Mouse (Mus musculus): ENCODE data around the gene Phyhd1. TPM values are rescaled to one million over a fixed set of nuclear protein-coding genes. Genes with fewer than 3 reads are reported as not detected.

Phyhd1 gene
- polyA plus RNA-seq, 2 experiments = 9.8 to 15.9 TPM

- no peak overlapping the region for H3K9ac ChIP-seq (replicated peaks)
- no peak overlapping the region for H3K4me3 ChIP-seq (ENCODE audit: insufficient read depth in 1 of 2, low read depth in 2 of 2, low read length in 2 of 2)
- WGBS (ENCODE audit: insufficient replicate concordance) = 80% methylated on average over 3 of the region's 3 CpGs
- DNase-seq (ENCODE audit: low read depth in 3 of 3, low spot score in 3 of 3) (no peak), ATAC-seq (ENCODE audit: insufficient read depth) (no peak)
- peaks cover 77% of the 10 kb centered on the region for H3K36me3 ChIP-seq (replicated peaks; ENCODE audit: control insufficient read depth, insufficient read depth, low read depth)
- no peak overlapping the region for H3K27ac ChIP-seq
- H3K9me3 ChIP-seq (ENCODE audit: control insufficient read depth, low read length) = no peaks in the 10 kb centered on the region
- no peak overlapping the region for H3K4me2 ChIP-seq (ENCODE audit: low read depth)
- TF ChIP-seq EP300 (IDR thresholded peaks at IDR 0.05; ENCODE audit: low read depth) (no peak), CTCF (IDR thresholded peaks at IDR 0.05; ENCODE audit: low read depth) (no peak)
- no peaks in the 10 kb centered on the region for H3K27me3 ChIP-seq (ENCODE audit: control insufficient read depth, insufficient read depth, low read length)
- no peaks in the 10 kb centered on the region for H3K4me1 ChIP-seq (replicated peaks; ENCODE audit: control insufficient read depth in 2 of 2, insufficient read depth in 2 of 2, low read length in 1 of 2)
Observed at GRCm38 (mm10) chr2:30328791-30329190, 62.8 kb downstream of the Phyhd1 start.

Other genes starting within 250 kb of the Phyhd1 start
- 5.6 and 5.8 TPM in 2 replicates for gene Wdr34, start 217.3 kb upstream of the Phyhd1 start, polyA plus RNA-seq (2012; rRNA removed)
- gene Wdr34, start 217.3 kb upstream of the Phyhd1 start, polyA plus RNA-seq (2014; fragmentation: Nextera tagmentation; extraction: Ambion mirVana) = 6.0 and 6.8 TPM in 2 replicates
- gene Set, start 208.8 kb upstream of the Phyhd1 start, polyA plus RNA-seq (2012; rRNA removed) = 56.1 and 159 TPM in 2 replicates
- 179 and 189 TPM in 2 replicates for gene Set, start 208.8 kb upstream of the Phyhd1 start, polyA plus RNA-seq (2014; fragmentation: Nextera tagmentation; extraction: Ambion mirVana)
- gene Pkn3, start 188.5 kb upstream of the Phyhd1 start, polyA plus RNA-seq (2012; rRNA removed) = 3.0 and 3.5 TPM in 2 replicates
- gene Pkn3, start 188.5 kb upstream of the Phyhd1 start, polyA plus RNA-seq (2014; fragmentation: Nextera tagmentation; extraction: Ambion mirVana) = 1.8 and 2.0 TPM in 2 replicates
- 23.4 and 25.5 TPM in 2 replicates for gene Zdhhc12, start 172.6 kb upstream of the Phyhd1 start, polyA plus RNA-seq (2012; rRNA removed)
- 17.4 and 21.5 TPM in 2 replicates for gene Zdhhc12, start 172.6 kb upstream of the Phyhd1 start, polyA plus RNA-seq (2014; fragmentation: Nextera tagmentation; extraction: Ambion mirVana)
- gene Zer1, start 141.6 kb upstream of the Phyhd1 start, polyA plus RNA-seq (2012; rRNA removed) = 8.1 and 8.5 TPM in 2 replicates
- 1.9 and 2.0 TPM in 2 replicates for gene Zer1, start 141.6 kb upstream of the Phyhd1 start, polyA plus RNA-seq (2014; fragmentation: Nextera tagmentation; extraction: Ambion mirVana)
- gene Tbc1d13, start 132.5 kb upstream of the Phyhd1 start, polyA plus RNA-seq (2012; rRNA removed) = 11.3 and 12.7 TPM in 2 replicates
- gene Tbc1d13, start 132.5 kb upstream of the Phyhd1 start, polyA plus RNA-seq (2014; fragmentation: Nextera tagmentation; extraction: Ambion mirVana) = 3.6 and 3.9 TPM in 2 replicates
- 11.9 and 15.1 TPM in 2 replicates for gene Endog, start 94.7 kb upstream of the Phyhd1 start, polyA plus RNA-seq (2012; rRNA removed)
- 19.1 and 20.3 TPM in 2 replicates for gene Endog, start 94.7 kb upstream of the Phyhd1 start, polyA plus RNA-seq (2014; fragmentation: Nextera tagmentation; extraction: Ambion mirVana)
- 18.6 and 20.3 TPM in 2 replicates for gene Spout1, start 87.7 kb upstream of the Phyhd1 start, polyA plus RNA-seq (2012; rRNA removed)
- gene Spout1, start 87.7 kb upstream of the Phyhd1 start, polyA plus RNA-seq (2014; fragmentation: Nextera tagmentation; extraction: Ambion mirVana) = 18.7 and 25.2 TPM in 2 replicates
- gene Kyat1, start 60.4 kb upstream of the Phyhd1 start, polyA plus RNA-seq (2012; rRNA removed) = 14.3 and 16.8 TPM in 2 replicates
- gene Kyat1, start 60.4 kb upstream of the Phyhd1 start, polyA plus RNA-seq (2014; fragmentation: Nextera tagmentation; extraction: Ambion mirVana) = 9.5 and 11.6 TPM in 2 replicates
- gene Lrrc8a, start 28.5 kb upstream of the Phyhd1 start, polyA plus RNA-seq (2012; rRNA removed) = 3.4 and 3.6 TPM in 2 replicates
- gene Lrrc8a, start 28.5 kb upstream of the Phyhd1 start, polyA plus RNA-seq (2014; fragmentation: Nextera tagmentation; extraction: Ambion mirVana) = 10.8 and 11.8 TPM in 2 replicates
- 0.90 and 1.1 TPM in 2 replicates for gene Gm28035, start 25.6 kb upstream of the Phyhd1 start, polyA plus RNA-seq (2012; rRNA removed)
- 0.04 TPM in 1 of 2 replicates, not detected in the other for gene Gm28035, start 25.6 kb upstream of the Phyhd1 start, polyA plus RNA-seq (2014; fragmentation: Nextera tagmentation; extraction: Ambion mirVana)
- not detected in 2 replicates for gene Gm28038, start 14.8 kb downstream of the Phyhd1 start, polyA plus RNA-seq (2012; rRNA removed)
- gene Gm28038, start 14.8 kb downstream of the Phyhd1 start, polyA plus RNA-seq (2014; fragmentation: Nextera tagmentation; extraction: Ambion mirVana) = not detected in 2 replicates
- 4.6 and 5.1 TPM in 2 replicates for gene Dolk, start 20.1 kb downstream of the Phyhd1 start, polyA plus RNA-seq (2012; rRNA removed)
- gene Dolk, start 20.1 kb downstream of the Phyhd1 start, polyA plus RNA-seq (2014; fragmentation: Nextera tagmentation; extraction: Ambion mirVana) = 10.9 and 11.4 TPM in 2 replicates
- 15.7 and 16.1 TPM in 2 replicates for gene Nup188, start 20.2 kb downstream of the Phyhd1 start, polyA plus RNA-seq (2012; rRNA removed)
- gene Nup188, start 20.2 kb downstream of the Phyhd1 start, polyA plus RNA-seq (2014; fragmentation: Nextera tagmentation; extraction: Ambion mirVana) = 19.1 and 20.8 TPM in 2 replicates
- 22.2 and 23.1 TPM in 2 replicates for gene Sh3glb2, start 93.1 kb downstream of the Phyhd1 start, polyA plus RNA-seq (2012; rRNA removed)
- 13.6 and 15.4 TPM in 2 replicates for gene Sh3glb2, start 93.1 kb downstream of the Phyhd1 start, polyA plus RNA-seq (2014; fragmentation: Nextera tagmentation; extraction: Ambion mirVana)
- gene Miga2, start 98.0 kb downstream of the Phyhd1 start, polyA plus RNA-seq (2012; rRNA removed) = 6.1 and 6.9 TPM in 2 replicates
- 5.3 and 5.8 TPM in 2 replicates for gene Miga2, start 98.0 kb downstream of the Phyhd1 start, polyA plus RNA-seq (2014; fragmentation: Nextera tagmentation; extraction: Ambion mirVana)
- 17.0 and 23.1 TPM in 2 replicates for gene Dolpp1, start 126.1 kb downstream of the Phyhd1 start, polyA plus RNA-seq (2012; rRNA removed)
- 13.5 and 17.4 TPM in 2 replicates for gene Dolpp1, start 126.1 kb downstream of the Phyhd1 start, polyA plus RNA-seq (2014; fragmentation: Nextera tagmentation; extraction: Ambion mirVana)
- 14.6 and 15.0 TPM in 2 replicates for gene Crat, start 149.6 kb downstream of the Phyhd1 start, polyA plus RNA-seq (2012; rRNA removed)
- gene Crat, start 149.6 kb downstream of the Phyhd1 start, polyA plus RNA-seq (2014; fragmentation: Nextera tagmentation; extraction: Ambion mirVana) = 27.4 and 27.9 TPM in 2 replicates
- gene Ptpa, start 149.8 kb downstream of the Phyhd1 start, polyA plus RNA-seq (2012; rRNA removed) = 78.2 and 103 TPM in 2 replicates
- gene Ptpa, start 149.8 kb downstream of the Phyhd1 start, polyA plus RNA-seq (2014; fragmentation: Nextera tagmentation; extraction: Ambion mirVana) = 63.3 and 63.5 TPM in 2 replicates
- 0.86 and 0.90 TPM in 2 replicates for gene Ier5l, start 208.0 kb downstream of the Phyhd1 start, polyA plus RNA-seq (2012; rRNA removed)
- 0.10 and 0.13 TPM in 2 replicates for gene Ier5l, start 208.0 kb downstream of the Phyhd1 start, polyA plus RNA-seq (2014; fragmentation: Nextera tagmentation; extraction: Ambion mirVana)

All from liver, embryonic 14.5 days (tissue).